Mouse (Mus musculus) liver, postnatal 0 days (tissue): Measurements from ENCODE around the gene Rbm44.

Experiments
- CTCF ChIP-seq: sonication (generic); IDR thresholded peaks from 2 replicates; pipeline ENCODE4 v1.5.1; 2016; ENCODE audit warnings: antibody characterized with exemption, low read depth
- EP300 ChIP-seq: IDR thresholded peaks from 2 replicates; pipeline ENCODE4 v1.6.1; 2016; ENCODE audit warnings: antibody characterized with exemption, low read depth, mild to moderate bottlenecking

GRCm38 (mm10) chr1:91095258-91095657, 49.6 kb upstream of the Rbm44 start:
- TF ChIP-seq CTCF = no peak
- TF ChIP-seq EP300 = no peak
